Mouse (Mus musculus): Measurements from ENCODE around the gene Chgb. TPM values are rescaled to one million over a fixed set of nuclear protein-coding genes. Genes with fewer than 3 reads are reported as not detected.

Chgb gene
- polyA plus RNA-seq (2012; rRNA removed): 8.5 and 9.0 TPM in 2 replicates

GRCm38 (mm10) chr2:132780978-132781377 lies at the start of gene Chgb:
Gene Chgb (plus strand): TSS chr2:132781278.
- no peak for DNase-seq (ENCODE audit: low read depth, low spot score)
- 13% methylated on average over 4 of the region's 4 CpGs for WGBS

GRCm38 (mm10) chr2:132732940-132733339 lies 48.1 kb upstream of the Chgb start:
- DNase-seq (ENCODE audit: low read depth, low spot score): peak; percentile 29
- 23% methylated on average over 5 of the region's 5 CpGs for WGBS

DNA sequence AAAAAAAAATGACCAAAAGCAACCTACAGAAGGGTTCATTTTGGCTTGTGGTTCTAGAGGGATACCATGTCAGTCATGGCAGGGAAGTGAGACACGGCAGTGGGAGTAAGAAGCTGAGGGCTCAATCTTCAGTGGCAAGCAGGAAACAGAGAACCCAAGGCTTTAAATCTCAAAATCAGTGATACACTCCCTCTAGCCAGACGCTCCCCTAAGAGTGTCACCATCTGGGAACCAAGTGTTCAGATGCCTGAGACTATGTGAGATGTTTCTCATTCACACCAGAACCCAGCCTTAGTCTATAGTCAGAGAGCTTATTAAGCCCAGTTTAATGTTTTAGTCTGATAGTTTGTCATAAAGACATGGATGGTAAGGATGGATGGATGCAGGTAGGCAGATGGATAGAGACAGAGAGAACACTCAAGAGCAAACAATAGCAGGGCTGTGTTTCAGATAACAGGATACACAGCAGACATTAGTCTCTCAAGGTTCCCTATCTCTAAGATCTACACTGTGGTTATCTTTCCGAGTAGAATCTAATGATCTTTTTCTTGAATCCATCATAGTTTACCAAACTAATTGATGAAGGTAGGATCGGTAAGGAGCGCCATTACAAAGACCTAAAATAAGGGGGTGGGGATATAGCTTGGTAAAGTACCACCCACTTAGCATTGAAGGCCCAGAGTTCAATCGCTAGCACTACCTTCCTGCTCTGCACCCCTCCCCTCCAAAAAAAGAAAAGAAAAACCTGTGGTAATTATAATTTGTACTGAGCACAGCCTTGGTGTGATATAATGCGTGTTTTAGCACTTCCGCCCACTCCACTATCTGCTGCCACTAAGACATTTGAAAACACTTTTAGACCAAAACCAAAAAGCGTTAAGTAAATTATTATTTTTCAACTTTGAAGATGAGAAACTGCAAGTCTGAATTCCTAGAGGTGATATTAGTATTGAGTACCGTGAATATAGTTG lies 47.2 kb upstream of the Chgb start:
- no peak for DNase-seq (ENCODE audit: low read depth, low spot score)
- 87% methylated on average over 10 of the region's 10 CpGs for WGBS

- WGBS: 68% methylated on average over 2 of the region's 2 CpGs
- DNase-seq (ENCODE audit: low read depth, low spot score): no peak
Measured at GRCm38 (mm10) chr2:132738816-132739432, 42.2 kb upstream of the Chgb start.

- 76% methylated on average over 8 of the region's 8 CpGs for WGBS
Measured at GRCm38 (mm10) chr2:132741862-132742347, 39.2 kb upstream of the Chgb start.

GRCm38 (mm10) chr2:132744866-132745265 lies 36.2 kb upstream of the Chgb start:
- WGBS: 94% methylated on average over 5 of the region's 5 CpGs
- no peak for DNase-seq (ENCODE audit: low read depth, low spot score)

More at GRCm38 (mm10) chr2:132741862-132742347, 39.2 kb upstream of the Chgb start:
- no peak for DNase-seq (ENCODE audit: low read depth, low spot score)

GRCm38 (mm10) chr2:132746108-132746507 lies 35.0 kb upstream of the Chgb start:
- DNase-seq (ENCODE audit: low read depth, low spot score): no peak
- WGBS: 82% methylated on average over 3 of the region's 3 CpGs

- no peak for DNase-seq (ENCODE audit: low read depth, low spot score)
Measured at GRCm38 (mm10) chr2:132750726-132751125, 30.4 kb upstream of the Chgb start.

- 73% methylated on average over 15 of the region's 15 CpGs for WGBS
- no peak for DNase-seq (ENCODE audit: low read depth, low spot score)
Measured at GRCm38 (mm10) chr2:132751141-132752066, 29.7 kb upstream of the Chgb start.

GRCm38 (mm10) chr2:132752398-132752797 lies 28.7 kb upstream of the Chgb start:
- DNase-seq (ENCODE audit: low read depth, low spot score): no peak
- 80% methylated on average over 2 of the region's 2 CpGs for WGBS

GRCm38 (mm10) chr2:132753137-132753536 lies 27.9 kb upstream of the Chgb start:
- no peak for DNase-seq (ENCODE audit: low read depth, low spot score)
- WGBS: 80% methylated on average over 3 of the region's 3 CpGs

- DNase-seq (ENCODE audit: low read depth, low spot score): no peak
- 82% methylated on average over 5 of the region's 5 CpGs for WGBS
Measured at GRCm38 (mm10) chr2:132757911-132758310, 23.2 kb upstream of the Chgb start.

GRCm38 (mm10) chr2:132770822-132771221 lies 10.3 kb upstream of the Chgb start:
- no peak for DNase-seq (ENCODE audit: low read depth, low spot score)
- WGBS: 69% methylated on average over 1 of the region's 1 CpGs

DNA sequence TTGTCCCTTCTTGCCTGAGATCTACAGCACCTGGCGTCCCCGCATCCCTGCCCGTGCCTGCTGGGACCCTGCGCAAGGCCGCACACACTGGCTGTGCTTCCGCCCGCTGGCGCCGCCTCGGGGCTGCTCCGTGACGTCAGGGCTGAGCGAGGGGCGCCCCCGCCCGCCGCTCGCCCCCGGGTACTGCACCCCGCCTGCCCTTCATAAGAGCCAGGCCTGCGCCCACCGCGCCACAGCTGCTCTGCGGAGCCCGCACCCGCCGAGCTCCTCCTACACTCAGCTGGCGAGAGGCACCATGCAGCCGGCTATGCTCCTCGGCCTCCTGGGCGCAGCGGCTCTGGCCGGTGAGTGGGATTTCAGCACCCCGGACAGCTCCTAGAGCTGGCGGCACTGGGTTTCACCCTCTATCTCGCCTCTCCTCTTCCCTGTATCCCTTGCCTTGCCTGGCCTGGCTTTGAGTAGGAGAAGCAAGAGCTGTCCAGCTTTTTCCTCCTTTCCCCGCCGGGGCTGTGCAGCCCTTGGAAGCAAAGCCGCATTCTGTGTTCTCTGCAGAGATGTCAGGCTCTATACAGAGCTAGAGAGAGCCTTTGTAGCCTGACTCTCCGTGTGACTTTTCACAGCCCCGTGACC lies 476 bp downstream of the Chgb start:
- WGBS: 3% methylated on average over 41 of the region's 41 CpGs
- peak; percentile 33 for DNase-seq (ENCODE audit: low read depth, low spot score)

DNA sequence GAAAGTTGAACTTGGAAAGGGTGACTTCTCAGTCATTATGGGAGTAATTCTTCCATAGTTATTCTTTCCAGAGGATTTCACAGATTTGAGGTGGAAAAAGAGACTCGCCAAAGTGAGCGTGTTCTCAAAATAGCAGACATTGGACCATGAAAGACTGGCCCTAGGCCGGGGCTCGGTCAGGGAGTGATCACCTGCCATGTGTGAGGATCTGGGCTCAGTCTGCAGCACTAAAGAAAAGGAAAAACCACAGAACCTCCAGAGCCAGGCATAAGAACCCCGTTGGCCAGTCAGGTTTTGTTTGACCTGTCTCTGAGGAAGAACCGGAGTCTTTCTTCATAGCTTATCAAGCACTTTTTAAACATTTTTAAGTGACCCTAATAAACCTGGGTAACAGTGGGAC lies 3.0 kb downstream of the Chgb start:
- no peak for DNase-seq (ENCODE audit: low read depth, low spot score)
- WGBS: 67% methylated on average over 6 of the region's 6 CpGs

- WGBS: 86% methylated on average over 19 of the region's 19 CpGs
- DNase-seq (ENCODE audit: low read depth, low spot score): no peak
Measured at GRCm38 (mm10) chr2:132793441-132794203, 12.5 kb downstream of the Chgb start.

DNA sequence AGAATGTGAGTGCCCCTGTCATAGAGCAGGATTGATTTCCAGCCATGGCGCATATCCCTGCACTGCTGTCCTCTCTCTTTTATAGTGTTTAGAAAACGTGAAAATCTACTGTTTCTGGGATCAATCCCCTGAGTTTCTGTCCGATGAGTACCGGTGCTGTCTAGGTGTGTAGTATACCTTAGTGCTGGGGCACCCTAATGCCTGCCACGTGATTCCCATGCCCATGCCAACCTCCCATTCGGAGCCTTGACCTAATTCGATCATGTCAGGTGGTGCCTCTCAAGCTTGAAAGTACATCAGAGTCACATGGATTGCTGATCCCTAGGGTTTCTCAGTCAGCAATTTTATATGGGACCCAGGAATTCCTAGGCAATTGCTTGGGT lies 13.1 kb downstream of the Chgb start:
- 85% methylated on average over 7 of the region's 7 CpGs for WGBS
- DNase-seq (ENCODE audit: low read depth, low spot score): no peak

DNA sequence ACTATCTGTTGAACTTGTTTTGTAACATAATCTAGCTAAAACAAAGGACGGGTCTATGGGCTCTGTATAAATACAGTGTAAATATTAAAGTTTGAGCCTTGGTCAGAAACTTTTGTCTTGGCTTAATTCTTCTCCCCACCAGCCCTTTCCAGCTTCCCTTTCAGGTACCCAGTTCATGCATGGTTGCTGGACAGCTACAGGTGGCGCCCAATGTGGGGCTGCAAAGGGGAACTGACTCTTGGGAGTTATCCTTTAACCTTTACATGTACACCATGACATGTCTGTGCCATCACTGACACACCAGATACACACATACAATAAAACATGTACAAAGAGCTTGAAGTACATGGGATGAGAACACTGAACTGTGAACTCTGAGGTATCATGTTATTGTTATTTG lies 21.9 kb downstream of the Chgb start:
- WGBS: 92% methylated on average over 2 of the region's 2 CpGs
- DNase-seq (ENCODE audit: low read depth, low spot score): no peak

Data from large intestine, adult 2 months (tissue).